Mouse (Mus musculus) kidney, postnatal 0 days (tissue): ENCODE data around the gene Ldb2. TPM values are rescaled to one million over a fixed set of nuclear protein-coding genes. Genes with fewer than 3 reads are reported as not detected.
A peak's percentile ranks its signal among the peaks of the same experiment; 100 is the strongest.

ENCODE experiments used
- ATAC-seq: fragments of 200-750 bp; cut with Nextera tagmentation; replicated peaks from 2 replicates; pipeline ENCODE4 v1.8.0; 2017; ENCODE audit warnings: low read depth, moderate number of reproducible peaks, moderate TSS enrichment, moderate library complexity; ENCODE audit not compliant: low FRiP score
- DNase-seq: peaks from one replicate; pipeline ENCODE4 v3.0.0-alpha.2; 2016; ENCODE audit warnings: low spot score
- H3K27ac ChIP-seq: fragments of 300-500 bp; sonication (generic); 2 replicates; pipeline ENCODE4 v1.5.1; 2014; ENCODE audit warnings: mild to moderate bottlenecking
- H3K27me3 ChIP-seq: fragments of 300-500 bp; sonication (generic); 2 replicates; pipeline ENCODE4 v1.6.1; 2014; ENCODE audit warnings: low read length, mixed read lengths; ENCODE audit not compliant: insufficient read depth
- H3K36me3 ChIP-seq: fragments of 300-500 bp; sonication (generic); 2 replicates; pipeline ENCODE4 v1.6.1; 2014; ENCODE audit warnings: low read length, mixed read lengths; ENCODE audit not compliant: insufficient read depth
- H3K4me1 ChIP-seq: fragments of 300-500 bp; sonication (generic); replicated peaks from 2 replicates; pipeline ENCODE4 v1.6.1; 2014; ENCODE audit warnings: antibody characterized with exemption, low read length, mixed read lengths; ENCODE audit not compliant: insufficient read depth
- H3K4me2 ChIP-seq: fragments of 300-500 bp; sonication (generic); 2 replicates; pipeline ENCODE4 v1.6.1; 2014; ENCODE audit warnings: mild to moderate bottlenecking, low read length, moderate library complexity, mixed read lengths
- H3K4me3 ChIP-seq: fragments of 300-500 bp; sonication (generic); replicated peaks from 2 replicates; pipeline ENCODE4 v1.5.1; 2014; ENCODE audit warnings: low read depth, low read length
- H3K9ac ChIP-seq: fragments of 300-500 bp; sonication (generic); 2 replicates; pipeline ENCODE4 v1.6.1; 2014; ENCODE audit warnings: low read depth, low read length
- H3K9me3 ChIP-seq: fragments of 300-500 bp; sonication (generic); replicated peaks from 2 replicates; pipeline ENCODE4 v1.6.1; 2016; ENCODE audit warnings: low read length, inconsistent platforms, mixed read lengths
- CTCF ChIP-seq: IDR thresholded peaks from 2 replicates; pipeline ENCODE4 v1.5.1; 2016; ENCODE audit warnings: antibody characterized with exemption, low read depth, mild to moderate bottlenecking, moderate library complexity
- WGBS: fragments of 180-500 bp; shearing (Covaris S2); extraction: QIAGEN DNeasy Blood & Tissue Kit; methylation state at CpG from one replicate; pipeline ENCODE4 v1.1.7; 2014; 5-methylcytosine and 5-hydroxymethylcytosine counted together
- polyA plus RNA-seq: library from polyadenylated mRNA; unstranded; fragments of >200 nt; fragmentation: Nextera tagmentation; extraction: Ambion mirVana; gene quantifications from 2 replicates; pipeline ENCODE4 v1.2.1, GENCODE M21; 2015

Ldb2 gene
- polyA plus RNA-seq, 1 experiment from 2014 or later = 82.9 TPM

GRCm38 (mm10) chr5:44498229-44498628 is 301.3 kb downstream of the Ldb2 start:
- H3K9ac ChIP-seq = no peak overlapping the region
- no peaks in the 10 kb centered on the region for H3K4me1 ChIP-seq
- no peak for TF ChIP-seq CTCF
- ATAC-seq (no peak), DNase-seq (no peak)
- H3K27ac ChIP-seq = no peak overlapping the region
- H3K27me3 ChIP-seq = no peaks in the 10 kb centered on the region
- no peak overlapping the region for H3K4me2 ChIP-seq
- 89% methylated on average over 1 of the region's 1 CpGs for WGBS
- H3K4me3 ChIP-seq = no peak overlapping the region
- no peaks in the 10 kb centered on the region for H3K9me3 ChIP-seq
- H3K36me3 ChIP-seq = no peaks in the 10 kb centered on the region

- Histone ChIP-seq H3K4me2 (no peak overlapping the region), H3K9ac (no peak overlapping the region), H3K36me3 (no peaks in the 10 kb centered on the region), H3K9me3 (no peaks in the 10 kb centered on the region), H3K4me1 (no peaks in the 10 kb centered on the region), H3K27me3 (no peaks in the 10 kb centered on the region), H3K27ac (no peak overlapping the region), H3K4me3 (no peak overlapping the region)
- DNase-seq (no peak), ATAC-seq (no peak)
- WGBS = 76% methylated on average over 3 of the region's 3 CpGs
- no peak for TF ChIP-seq CTCF
Observed at GRCm38 (mm10) chr5:44496854-44497253, 302.6 kb downstream of the Ldb2 start.

GRCm38 (mm10) chr5:44495092-44495491 is 304.4 kb downstream of the Ldb2 start:
- no peak overlapping the region for H3K9ac ChIP-seq
- H3K36me3 ChIP-seq = no peaks in the 10 kb centered on the region
- H3K27ac ChIP-seq = no peak overlapping the region
- no peak for ATAC-seq
- H3K4me3 ChIP-seq = no peak overlapping the region
- no peaks in the 10 kb centered on the region for H3K9me3 ChIP-seq
- DNase-seq = peak; percentile 59
- no peak for TF ChIP-seq CTCF
- no peaks in the 10 kb centered on the region for H3K4me1 ChIP-seq
- H3K4me2 ChIP-seq = no peak overlapping the region
- H3K27me3 ChIP-seq = no peaks in the 10 kb centered on the region
- WGBS = 58% methylated on average over 4 of the region's 4 CpGs

GRCm38 (mm10) chr5:44494133-44494532 is 305.3 kb downstream of the Ldb2 start:
- no peaks in the 10 kb centered on the region for H3K9me3 ChIP-seq
- WGBS = 61% methylated on average over 9 of the region's 9 CpGs
- H3K36me3 ChIP-seq = no peaks in the 10 kb centered on the region
- no peak for TF ChIP-seq CTCF
- no peak overlapping the region for H3K4me3 ChIP-seq
- H3K27ac ChIP-seq = peak overlapping the region; percentile 6; the same call in 1 of the 2 replicates
- no peaks in the 10 kb centered on the region for H3K4me1 ChIP-seq
- DNase-seq = peak; percentile 8
- 0 out of 2 replicates have a peak overlapping the region, but pooled peaks have one; percentile 13 for H3K4me2 ChIP-seq
- no peak overlapping the region for H3K9ac ChIP-seq
- H3K27me3 ChIP-seq = no peaks in the 10 kb centered on the region
- ATAC-seq = no peak

GRCm38 (mm10) chr5:44491526-44491925 is 308.0 kb downstream of the Ldb2 start:
- Histone ChIP-seq H3K9ac (no peak overlapping the region), H3K4me3 (no peak overlapping the region), H3K27ac (no peak overlapping the region), H3K27me3 (no peaks in the 10 kb centered on the region), H3K4me1 (no peaks in the 10 kb centered on the region), H3K4me2 (no peak overlapping the region), H3K36me3 (no peaks in the 10 kb centered on the region), H3K9me3 (no peaks in the 10 kb centered on the region)
- 100% methylated on average over 1 of the region's 1 CpGs for WGBS
- TF ChIP-seq CTCF = no peak
- DNase-seq (no peak), ATAC-seq (no peak)

- ATAC-seq (no peak), DNase-seq (no peak)
- Histone ChIP-seq H3K4me2 (no peak overlapping the region), H3K9ac (no peak overlapping the region), H3K27me3 (no peaks in the 10 kb centered on the region), H3K4me3 (no peak overlapping the region), H3K27ac (no peak overlapping the region), H3K36me3 (no peaks in the 10 kb centered on the region), H3K9me3 (no peaks in the 10 kb centered on the region), H3K4me1 (no peaks in the 10 kb centered on the region)
- TF ChIP-seq CTCF = no peak
- 93% methylated on average over 6 of the region's 6 CpGs for WGBS
Observed at GRCm38 (mm10) chr5:44490462-44490861, 309.0 kb downstream of the Ldb2 start.
